Mouse (Mus musculus) ES-E14 (cell line): ENCODE measurements around the gene Arl6ip5.

Source experiments
- MAFK ChIP-seq: IDR thresholded peaks from 2 replicates; pipeline ENCODE4 v1.6.1; 2014; ENCODE audit warnings: mild to moderate bottlenecking, low read depth, low read length, inconsistent platforms; ENCODE audit not compliant: insufficient read depth
- ZNF384 ChIP-seq: IDR thresholded peaks from 2 replicates; pipeline ENCODE4 v1.6.1; 2012; ENCODE audit warnings: low read depth, low read length, inconsistent platforms

DNA sequence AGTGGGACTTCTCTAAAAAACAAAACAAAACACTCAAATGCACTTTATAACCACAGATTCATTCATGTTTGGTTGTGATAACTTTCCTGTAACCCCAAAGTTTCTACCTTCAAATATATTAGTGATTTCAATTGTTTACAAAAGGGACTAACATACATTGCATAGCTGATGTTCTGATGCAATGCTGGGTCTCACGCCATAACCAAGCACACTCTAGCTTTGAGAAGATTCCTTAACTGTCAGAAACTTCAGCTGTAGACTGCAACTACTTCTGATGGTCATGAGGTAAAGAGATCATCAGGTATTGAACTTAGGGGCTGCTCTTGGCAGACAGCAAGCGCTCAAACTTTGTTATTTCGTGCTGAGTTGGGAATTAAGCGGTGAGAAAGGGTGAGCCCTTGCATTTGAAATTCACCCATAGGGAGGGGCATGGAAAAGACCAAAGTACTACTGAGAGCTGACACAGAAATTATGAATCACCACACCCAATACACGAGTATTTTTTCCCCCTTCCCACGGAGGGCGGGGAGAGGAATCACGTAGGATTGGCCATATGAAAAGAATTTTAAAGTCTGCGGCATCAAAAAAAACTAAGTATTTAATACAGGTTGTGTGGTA, 6.1 kb upstream of the Arl6ip5 start:
- TF ChIP-seq ZNF384 = no peak
- no peak for TF ChIP-seq MAFK
